Mouse (Mus musculus) lung, postnatal 4 days (tissue): ENCODE measurements at regions not wholly inside any gene's neighbourhood (a gene's known extent, or its start where the extent isn't known, plus 50 kb on each side); places are given as distances from the start of the nearest gene placed in this dataset.
A peak's percentile ranks its signal among the peaks of the same experiment; 100 is the strongest.

Source experiments
- DNase-seq, 2 experiments: peaks; one replicate each; pipeline ENCODE4 v3.0.0; 2021

GRCm38 (mm10) chr2:71644038-71644470, 97.5 kb upstream of the Dlx2 start:
- peak; percentile 44 to 72 for DNase-seq

- no peak for DNase-seq
Observed at GRCm38 (mm10) chr2:71647914-71648497, 97.4 kb upstream of the Itga6 start.

- DNase-seq = no peak
Observed at GRCm38 (mm10) chr2:71651662-71652061, 93.8 kb upstream of the Itga6 start.

- DNase-seq = peak; percentile 50 to 53
Observed at GRCm38 (mm10) chr2:71652261-71652801, 93.1 kb upstream of the Itga6 start.

GRCm38 (mm10) chr2:71654817-71655503, 90.5 kb upstream of the Itga6 start:
- no peak for DNase-seq

GRCm38 (mm10) chr2:71655504-71656390, 89.7 kb upstream of the Itga6 start:
- DNase-seq = peak in 1 of 2 experiments; percentile 15

GRCm38 (mm10) chr2:71656611-71657244, 88.7 kb upstream of the Itga6 start:
- DNase-seq = no peak

GRCm38 (mm10) chr2:71661438-71661837, 84.0 kb upstream of the Itga6 start:
- no peak for DNase-seq

- DNase-seq = no peak
Observed at GRCm38 (mm10) chr2:71661986-71662385, 83.4 kb upstream of the Itga6 start.

GRCm38 (mm10) chr2:71663453-71663852, 82.0 kb upstream of the Itga6 start:
- no peak for DNase-seq

- no peak for DNase-seq
Observed at GRCm38 (mm10) chr2:71666927-71667326, 78.5 kb upstream of the Itga6 start.

GRCm38 (mm10) chr2:71667746-71668145, 77.7 kb upstream of the Itga6 start:
- no peak for DNase-seq

GRCm38 (mm10) chr2:71670228-71670790, 75.1 kb upstream of the Itga6 start:
- DNase-seq = no peak

GRCm38 (mm10) chr2:71670882-71671281, 74.5 kb upstream of the Itga6 start:
- DNase-seq = peak; percentile 27 to 70

GRCm38 (mm10) chr2:71673087-71673920, 72.1 kb upstream of the Itga6 start:
- peak; percentile 68 to 89 for DNase-seq

GRCm38 (mm10) chr2:71680746-71681145, 64.7 kb upstream of the Itga6 start:
- DNase-seq = no peak

- no peak for DNase-seq
Observed at GRCm38 (mm10) chr2:71681148-71681547, 64.3 kb upstream of the Itga6 start.

GRCm38 (mm10) chr2:71683375-71683774, 62.0 kb upstream of the Itga6 start:
- DNase-seq = no peak

- DNase-seq = no peak
Observed at GRCm38 (mm10) chr2:71685239-71685638, 60.2 kb upstream of the Itga6 start.

GRCm38 (mm10) chr2:71689041-71689440, 56.4 kb upstream of the Itga6 start:
- no peak for DNase-seq
